Mouse (Mus musculus) B cell, adult 2 months (primary cell): Measurements from ENCODE around the gene Btbd35f3.
"Not testable (repeated sequence)": the region's sequence is repeated elsewhere in the genome, so short reads cannot be mapped to it uniquely, and the experiment has no call there.

Experiments used
- DNase-seq, 2 experiments: peaks; one replicate each; pipeline ENCODE4 v3.0.0; 2022

Gene Btbd35f3

DNA sequence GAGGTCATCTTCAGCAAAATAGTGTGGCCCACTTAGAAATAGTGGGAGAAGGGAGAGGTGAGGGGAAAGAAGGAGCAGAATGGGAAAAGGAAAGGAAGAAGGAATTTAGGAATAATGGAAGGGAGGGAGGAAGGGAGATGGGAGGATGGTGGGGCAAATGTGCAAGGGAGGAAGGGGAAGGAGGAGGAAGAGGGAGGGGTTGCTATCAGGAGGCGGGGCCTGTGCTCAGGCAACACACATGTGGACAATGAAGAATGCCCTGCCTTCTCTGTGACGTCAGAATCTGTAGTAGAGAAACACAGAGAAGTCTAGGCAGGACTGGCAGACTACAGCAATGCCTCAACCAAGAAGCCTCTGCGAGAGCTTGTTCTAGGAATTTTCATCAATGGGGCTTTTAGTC lies at the start of gene Btbd35f3:
Gene Btbd35f3 (plus strand): TSS at position 301 of the 400 bp plus-strand sequence.
- not testable (repeated sequence) for DNase-seq
